Mouse (Mus musculus): ENCODE data around the gene Gm8677. TPM values are rescaled to one million over a fixed set of nuclear protein-coding genes. Genes with fewer than 3 reads are reported as not detected.

Gm8677 gene
- not detected for polyA plus RNA-seq (2014; fragmentation: Illumina TruSeq; extraction: RNeasy Lipid Tissue Mini Kit (QIAGEN cat#74804); ENCODE audit: low replicate concordance)

GRCm38 (mm10) chr7:22534787-22535186, at the start of gene Gm8677:
Gene Gm8677 (minus strand): TSS chr7:22534887.

GRCm38 (mm10) chr7:22565243-22565642, 30.6 kb upstream of the Gm8677 start, which contains the start of gene Gm4201:
Gene Gm4201 (minus strand): TSS chr7:22565343.

GRCm38 (mm10) chr7:22522667-22523066, 12.0 kb downstream of the Gm8677 start, which contains the start of gene Vmn1r152:
Gene Vmn1r152 (plus strand): TSS chr7:22522967.

GRCm38 (mm10) chr7:22499578-22499977, 35.1 kb downstream of the Gm8677 start, which contains the start of gene Vmn1r151:
Gene Vmn1r151 (minus strand): TSS chr7:22499678.

Other genes with a start within 250 kb of the Gm8677 start
- not detected for gene Gm4187, start 205.2 kb downstream of the Gm8677 start, polyA plus RNA-seq (2014; fragmentation: Illumina TruSeq; extraction: RNeasy Lipid Tissue Mini Kit (QIAGEN cat#74804); ENCODE audit: low replicate concordance)
- not detected for gene Gm8660, start 163.8 kb downstream of the Gm8677 start, polyA plus RNA-seq (2014; fragmentation: Illumina TruSeq; extraction: RNeasy Lipid Tissue Mini Kit (QIAGEN cat#74804); ENCODE audit: low replicate concordance)
- not detected for gene Vmn1r148, start 121.3 kb downstream of the Gm8677 start, polyA plus RNA-seq (2014; fragmentation: Illumina TruSeq; extraction: RNeasy Lipid Tissue Mini Kit (QIAGEN cat#74804); ENCODE audit: low replicate concordance)
- gene Vmn1r149, start 96.7 kb downstream of the Gm8677 start, polyA plus RNA-seq (2014; fragmentation: Illumina TruSeq; extraction: RNeasy Lipid Tissue Mini Kit (QIAGEN cat#74804); ENCODE audit: low replicate concordance) = not detected
- gene Gm10665, start 70.8 kb downstream of the Gm8677 start, polyA plus RNA-seq (2014; fragmentation: Illumina TruSeq; extraction: RNeasy Lipid Tissue Mini Kit (QIAGEN cat#74804); ENCODE audit: low replicate concordance) = not detected
- gene Vmn1r151, start 35.2 kb downstream of the Gm8677 start, polyA plus RNA-seq (2014; fragmentation: Illumina TruSeq; extraction: RNeasy Lipid Tissue Mini Kit (QIAGEN cat#74804); ENCODE audit: low replicate concordance) = not detected
- not detected for gene Vmn1r152, start 11.9 kb downstream of the Gm8677 start, polyA plus RNA-seq (2014; fragmentation: Illumina TruSeq; extraction: RNeasy Lipid Tissue Mini Kit (QIAGEN cat#74804); ENCODE audit: low replicate concordance)
- not detected for gene Gm4201, start 30.5 kb upstream of the Gm8677 start, polyA plus RNA-seq (2014; fragmentation: Illumina TruSeq; extraction: RNeasy Lipid Tissue Mini Kit (QIAGEN cat#74804); ENCODE audit: low replicate concordance)
- gene Gm4565, start 53.2 kb upstream of the Gm8677 start, polyA plus RNA-seq (2014; fragmentation: Illumina TruSeq; extraction: RNeasy Lipid Tissue Mini Kit (QIAGEN cat#74804); ENCODE audit: low replicate concordance) = not detected
- gene Vmn1r155, start 123.1 kb upstream of the Gm8677 start, polyA plus RNA-seq (2014; fragmentation: Illumina TruSeq; extraction: RNeasy Lipid Tissue Mini Kit (QIAGEN cat#74804); ENCODE audit: low replicate concordance) = not detected
- not detected for gene Gm8693, start 157.4 kb upstream of the Gm8677 start, polyA plus RNA-seq (2014; fragmentation: Illumina TruSeq; extraction: RNeasy Lipid Tissue Mini Kit (QIAGEN cat#74804); ENCODE audit: low replicate concordance)
- gene Gm4567, start 184.8 kb upstream of the Gm8677 start, polyA plus RNA-seq (2014; fragmentation: Illumina TruSeq; extraction: RNeasy Lipid Tissue Mini Kit (QIAGEN cat#74804); ENCODE audit: low replicate concordance) = not detected
- gene Vmn1r157, start 226.8 kb upstream of the Gm8677 start, polyA plus RNA-seq (2014; fragmentation: Illumina TruSeq; extraction: RNeasy Lipid Tissue Mini Kit (QIAGEN cat#74804); ENCODE audit: low replicate concordance) = not detected